Mouse (Mus musculus) right cerebral cortex, adult 18-20 months (tissue): ENCODE results near the gene Dlg2.

Experiments
- DNase-seq: peaks from one replicate; pipeline ENCODE4 v3.0.0; 2022; ENCODE audit warnings: mixed read lengths

Gene Dlg2

DNA sequence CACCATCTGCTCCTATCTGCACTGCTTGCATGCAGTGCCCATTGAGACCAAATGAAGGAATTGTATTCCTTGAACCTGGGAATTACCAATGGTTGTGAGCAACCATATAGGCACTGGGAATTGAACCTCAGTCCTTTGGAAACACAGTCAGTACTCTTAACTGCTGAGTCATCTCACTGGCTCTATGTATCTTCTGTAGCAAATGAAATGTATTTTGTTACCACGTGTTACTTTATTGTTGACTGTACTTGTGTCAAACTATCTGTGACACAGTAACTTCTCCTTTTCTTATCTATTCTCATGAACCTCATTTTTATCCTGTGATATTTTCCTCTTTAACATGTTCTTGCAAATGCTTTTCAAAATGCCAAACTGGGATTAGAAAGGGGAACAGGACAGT lies 1722.7 kb downstream of the Dlg2 start:
- DNase-seq, result no peak

DNA sequence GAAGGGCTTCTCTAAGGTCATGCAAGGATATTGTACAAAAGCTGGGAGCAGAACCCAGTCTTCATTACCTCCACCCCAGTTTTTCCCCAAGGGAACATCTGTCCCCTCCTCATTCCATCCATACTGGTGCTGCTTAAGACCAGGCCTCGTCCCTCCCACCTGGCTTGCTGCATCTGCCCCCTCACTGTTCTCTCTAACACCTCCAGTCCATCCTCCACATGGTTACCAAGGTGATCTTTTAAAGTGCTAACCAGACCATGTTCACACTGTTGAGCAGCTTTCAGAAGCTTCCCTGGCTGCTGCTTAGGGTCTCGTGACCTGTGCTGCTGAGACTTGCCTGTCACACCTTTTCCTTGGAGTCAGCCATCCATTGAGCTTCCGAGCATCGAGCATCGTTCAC lies 1734.2 kb downstream of the Dlg2 start:
- DNase-seq, result peak; percentile 45

DNA sequence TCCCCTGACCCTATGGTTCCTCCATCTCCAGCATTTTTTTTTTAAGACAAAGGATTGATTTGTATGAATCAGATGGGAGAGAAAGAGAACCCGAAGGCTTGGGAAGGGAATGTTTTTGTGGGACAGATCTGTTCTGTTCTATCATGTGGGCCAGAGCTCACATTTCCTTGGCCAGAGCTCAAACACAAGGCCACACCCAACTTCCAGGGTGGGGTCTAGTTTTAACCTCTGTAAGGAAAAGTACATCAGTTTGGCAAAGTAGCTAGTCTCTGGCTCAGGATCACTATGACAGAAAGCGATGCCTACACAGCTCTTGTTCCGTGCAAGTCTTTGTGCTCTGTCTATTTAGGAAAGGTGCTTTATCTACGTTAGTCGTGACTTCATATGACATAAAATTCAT lies 1737.3 kb downstream of the Dlg2 start:
- DNase-seq, result no peak

DNA sequence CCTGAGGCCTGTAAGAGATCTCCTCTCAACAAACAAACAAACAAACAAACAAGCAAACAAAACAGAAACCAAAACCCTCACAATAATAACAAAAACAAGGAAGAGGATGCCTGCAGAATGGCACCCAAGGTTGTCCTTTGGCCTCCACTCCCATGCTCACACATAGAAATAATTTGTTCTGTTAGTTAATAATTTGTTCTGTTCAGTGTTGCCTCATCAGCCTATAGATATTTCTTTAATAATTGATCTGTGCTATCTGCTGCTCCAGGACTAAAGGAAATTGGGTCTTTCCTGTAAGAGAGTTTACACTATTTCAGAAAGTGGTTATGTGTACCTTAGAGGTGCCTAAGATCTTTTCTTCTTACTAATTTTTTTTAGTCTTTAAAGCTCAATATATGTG lies 1741.7 kb downstream of the Dlg2 start:
- DNase-seq, result no peak

DNA sequence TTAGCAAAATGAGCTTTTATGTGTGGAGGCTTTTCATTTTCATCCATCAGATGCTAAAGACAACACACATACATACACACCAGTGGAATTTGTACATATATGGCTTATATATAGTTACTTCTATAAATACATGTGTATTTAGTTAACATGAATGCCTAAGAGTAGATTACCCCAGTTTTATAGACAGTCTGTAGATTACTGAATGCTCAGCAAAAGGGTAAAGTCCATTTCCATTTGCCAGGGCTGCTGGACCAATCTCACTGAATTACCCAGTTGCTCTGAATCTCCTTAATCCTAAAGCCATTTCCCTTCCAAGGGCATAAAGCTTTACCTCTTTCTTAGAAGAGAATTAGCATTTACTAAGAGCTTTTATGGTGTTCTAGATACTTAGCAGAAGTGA lies 1744.1 kb downstream of the Dlg2 start:
- DNase-seq, result no peak

DNA sequence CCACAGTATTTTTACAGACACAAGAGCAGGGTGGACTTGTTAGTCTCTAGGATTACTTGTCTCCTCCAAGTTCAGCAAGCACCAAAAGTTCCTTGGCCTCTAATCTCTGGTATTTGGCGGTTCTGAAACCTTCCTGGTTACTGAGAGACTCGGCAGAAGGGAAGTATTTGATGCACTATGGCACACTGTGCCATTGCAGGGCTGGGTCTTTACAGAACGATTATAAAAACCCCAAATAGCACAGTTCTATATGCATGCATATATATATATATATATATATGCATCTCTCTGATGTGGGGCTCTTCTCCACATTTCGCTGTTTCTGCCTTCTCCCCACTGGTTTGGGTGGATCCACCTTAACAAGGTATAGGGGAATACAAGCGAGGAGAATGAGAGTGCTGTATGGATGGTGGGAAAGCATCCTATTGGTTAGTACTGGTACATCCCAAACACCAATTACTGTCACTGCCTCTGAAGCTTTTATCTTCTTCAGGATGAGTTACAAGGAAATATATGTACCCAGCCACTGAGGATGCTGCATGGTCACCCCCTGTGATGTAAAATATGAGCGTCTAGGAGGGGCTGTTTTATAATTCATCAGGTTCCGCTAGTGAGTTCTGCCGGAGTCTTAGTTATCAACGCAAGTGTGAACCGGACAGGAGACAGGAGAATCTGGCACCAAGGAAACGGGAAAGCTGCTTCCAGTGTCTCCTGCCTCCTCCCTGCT lies 1758.2 kb downstream of the Dlg2 start:
- peak; percentile 32 for DNase-seq

DNA sequence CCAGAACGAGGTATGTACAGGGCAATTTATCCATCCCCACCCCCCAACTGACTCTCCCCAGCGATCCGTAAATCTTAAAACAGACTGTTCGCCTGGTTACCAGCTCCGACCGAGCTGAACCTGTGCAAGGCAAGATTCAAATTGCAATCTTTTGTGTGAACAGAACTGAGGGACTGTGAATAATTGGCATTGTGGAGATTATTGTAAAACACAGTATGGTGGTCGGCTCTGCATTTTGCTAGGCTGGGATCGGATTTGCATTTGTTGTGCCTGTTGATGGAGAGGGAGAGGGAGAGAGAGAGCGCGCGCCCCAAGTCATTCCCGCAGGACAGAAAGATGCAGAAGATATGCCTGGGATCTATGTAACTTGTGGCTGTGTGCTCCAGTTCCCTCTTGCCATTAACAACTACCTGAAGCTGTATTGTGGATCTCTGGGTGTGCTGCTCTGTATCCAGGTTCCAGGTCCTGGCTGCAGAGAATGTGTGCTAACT lies 1759.1 kb downstream of the Dlg2 start:
- DNase-seq, result no peak

DNA sequence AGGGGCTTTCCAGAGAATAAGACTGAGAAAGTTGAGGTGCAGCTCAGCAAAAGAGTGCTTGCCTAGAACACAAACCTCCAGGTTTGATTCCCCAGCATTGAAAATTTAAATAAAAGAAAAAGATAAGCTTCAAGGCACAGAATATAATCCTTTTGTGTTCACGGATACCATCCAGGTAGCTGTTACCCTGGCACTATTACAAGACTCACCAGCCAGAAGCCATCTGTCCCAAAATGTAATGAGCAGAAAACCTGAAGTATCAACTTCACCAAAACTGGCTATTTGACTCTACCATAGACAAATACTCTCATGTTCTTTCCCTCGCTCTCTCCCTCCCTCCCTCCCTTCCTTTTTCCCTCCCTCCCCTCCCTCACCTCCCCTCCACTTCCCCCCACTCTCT lies 1764.4 kb downstream of the Dlg2 start:
- no peak for DNase-seq

DNA sequence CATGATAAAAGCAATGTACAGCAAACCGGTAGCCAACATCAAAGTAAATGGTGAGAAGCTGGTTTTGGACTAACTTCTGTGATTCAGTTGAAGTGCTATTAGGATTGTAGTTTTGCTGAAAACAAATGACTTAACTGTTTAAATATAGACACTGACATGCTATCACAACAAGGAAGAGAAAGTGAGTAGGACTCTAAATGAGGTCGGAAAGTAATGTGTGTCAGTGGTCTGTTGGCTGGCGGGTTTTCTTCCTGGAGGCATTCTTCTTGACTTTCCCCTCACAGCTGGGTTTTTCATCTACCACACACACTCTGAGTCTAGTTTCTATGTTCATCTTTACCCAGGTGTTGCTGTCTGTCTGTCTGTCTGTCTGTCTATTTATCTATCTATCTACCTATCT lies 1771.1 kb downstream of the Dlg2 start:
- DNase-seq, result no peak

DNA sequence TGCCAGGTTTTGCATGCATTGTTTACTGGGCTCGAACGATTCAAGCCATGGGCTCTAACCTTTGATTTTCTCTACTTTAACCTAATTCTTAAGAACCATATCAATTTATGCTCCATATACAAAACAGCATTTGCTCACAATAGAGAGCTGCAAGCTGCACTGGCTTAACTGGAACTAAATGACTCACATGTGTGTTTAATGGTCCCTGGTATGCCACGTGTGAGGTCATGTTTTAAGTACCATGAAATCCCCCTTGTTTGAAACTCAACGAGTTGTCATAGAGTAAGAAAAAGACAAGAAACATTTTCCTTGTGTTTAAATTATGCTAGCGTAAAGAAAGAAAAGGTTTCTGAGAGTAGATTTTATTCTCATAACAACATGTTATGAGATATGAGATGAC lies 1772.1 kb downstream of the Dlg2 start:
- no peak for DNase-seq

DNA sequence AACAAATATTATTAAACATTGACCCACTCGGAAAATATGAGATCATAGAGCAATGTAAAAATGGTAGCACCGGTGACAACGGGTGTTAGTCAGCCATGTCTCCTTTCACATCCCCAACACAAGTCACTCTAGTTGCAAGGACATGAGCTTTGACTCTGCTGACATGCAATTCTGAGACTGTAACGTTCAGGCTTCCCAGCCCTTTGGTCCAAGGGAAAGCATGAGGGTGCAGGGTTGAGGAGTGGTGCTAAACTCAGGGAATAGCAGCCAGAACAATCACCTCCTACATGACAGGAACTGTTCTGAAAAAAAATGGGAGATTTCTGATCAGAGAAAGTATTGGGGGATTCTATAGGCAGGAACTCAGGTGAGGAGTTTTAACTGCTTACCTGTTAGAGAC lies 1781.7 kb downstream of the Dlg2 start:
- DNase-seq, result no peak

DNA sequence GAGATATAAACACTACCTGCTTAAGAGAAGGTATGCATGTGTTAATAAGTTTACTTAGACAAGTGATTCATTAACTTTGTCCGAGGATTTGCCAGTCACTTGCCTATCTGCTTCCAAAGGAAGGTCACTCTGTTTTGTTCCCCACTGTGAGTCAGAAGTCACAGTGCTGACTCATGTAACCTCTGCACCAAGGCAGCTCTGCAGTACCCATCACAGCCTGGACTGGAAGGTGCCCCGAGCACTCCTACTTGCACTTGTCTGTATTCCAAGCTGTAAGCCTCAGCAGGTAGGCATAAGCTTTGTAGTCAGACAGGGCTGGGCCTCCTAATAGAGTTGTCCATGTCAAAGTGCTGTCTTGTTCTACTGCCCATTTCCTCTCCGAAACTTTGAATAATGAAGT lies 1782.2 kb downstream of the Dlg2 start:
- no peak for DNase-seq

DNA sequence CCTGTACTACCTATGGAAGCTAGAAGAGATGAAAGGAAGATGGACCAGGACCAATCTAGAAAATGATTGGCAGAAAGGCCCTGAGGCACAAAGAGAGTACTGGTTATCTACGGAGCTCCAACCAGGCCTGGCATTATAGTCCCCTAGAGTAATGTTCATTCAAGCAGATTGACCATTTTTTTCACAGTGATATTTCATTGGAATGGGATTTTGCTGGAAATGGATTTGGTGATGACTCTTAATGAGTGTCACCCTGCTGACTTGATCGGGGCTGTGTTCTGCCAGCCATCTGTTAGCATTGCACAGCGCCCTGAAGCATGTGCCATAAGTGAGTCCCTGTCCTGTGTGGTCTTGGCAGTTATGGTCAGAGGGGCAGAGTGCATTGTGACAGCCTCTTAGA lies 1787.9 kb downstream of the Dlg2 start:
- DNase-seq, result no peak

DNA sequence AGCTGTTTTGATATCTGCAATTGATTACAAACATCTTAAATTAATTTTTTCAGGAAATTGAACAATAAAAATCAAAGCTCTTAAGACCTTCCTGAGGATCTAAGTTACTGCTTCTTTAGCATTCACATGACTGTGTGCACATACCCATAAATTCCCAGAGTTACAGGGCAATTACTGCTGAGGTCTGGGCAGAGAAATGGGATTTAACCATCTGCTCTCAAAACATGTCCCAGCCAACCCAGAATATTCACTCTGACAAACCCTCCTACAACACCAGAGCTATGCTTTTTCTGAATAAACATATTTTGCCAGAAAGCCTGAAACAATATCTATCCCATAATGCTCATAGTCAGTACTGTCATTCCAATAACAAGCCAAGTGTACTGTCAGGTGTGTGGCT lies 1788.5 kb downstream of the Dlg2 start:
- peak; percentile 21 for DNase-seq

DNA sequence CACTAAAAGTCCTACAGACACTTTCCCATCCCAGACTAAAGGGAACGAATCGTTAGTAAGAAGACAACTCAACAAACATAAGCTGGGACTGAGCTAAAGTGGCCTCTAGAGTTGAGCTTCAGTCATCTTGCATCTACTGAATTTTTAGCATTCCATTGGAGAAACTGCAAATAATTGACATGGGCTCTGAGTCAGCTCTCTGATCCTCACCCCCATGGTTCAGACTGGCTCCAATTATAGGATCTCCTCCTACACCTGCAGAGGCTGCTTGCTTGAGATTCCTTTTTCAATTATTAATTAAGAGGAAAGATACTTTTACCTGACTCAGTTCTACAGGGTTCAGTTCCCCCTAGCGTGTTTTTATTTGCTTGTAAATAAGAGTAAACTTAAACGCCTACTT lies 1798.9 kb downstream of the Dlg2 start:
- DNase-seq, result peak; percentile 25

DNA sequence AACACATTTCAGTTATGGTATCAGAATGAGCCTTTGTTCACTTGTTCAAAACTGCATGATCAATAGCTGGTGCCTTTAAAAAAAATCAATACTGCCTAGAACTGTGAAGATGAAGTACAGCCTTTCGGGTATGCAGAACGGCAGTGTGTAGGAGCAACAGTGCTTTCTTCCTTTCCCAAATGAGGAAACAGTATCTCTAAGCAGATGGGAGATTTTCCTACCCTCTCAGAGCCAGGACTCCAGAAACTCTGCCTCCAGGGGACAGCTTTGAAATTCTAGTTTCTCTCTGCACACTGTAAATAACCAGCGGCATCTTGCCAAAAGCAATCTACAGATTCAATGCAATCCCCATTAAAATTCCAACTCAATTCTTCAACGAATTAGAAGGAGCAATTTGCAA lies 1801.2 kb downstream of the Dlg2 start:
- DNase-seq, result peak; percentile 54

DNA sequence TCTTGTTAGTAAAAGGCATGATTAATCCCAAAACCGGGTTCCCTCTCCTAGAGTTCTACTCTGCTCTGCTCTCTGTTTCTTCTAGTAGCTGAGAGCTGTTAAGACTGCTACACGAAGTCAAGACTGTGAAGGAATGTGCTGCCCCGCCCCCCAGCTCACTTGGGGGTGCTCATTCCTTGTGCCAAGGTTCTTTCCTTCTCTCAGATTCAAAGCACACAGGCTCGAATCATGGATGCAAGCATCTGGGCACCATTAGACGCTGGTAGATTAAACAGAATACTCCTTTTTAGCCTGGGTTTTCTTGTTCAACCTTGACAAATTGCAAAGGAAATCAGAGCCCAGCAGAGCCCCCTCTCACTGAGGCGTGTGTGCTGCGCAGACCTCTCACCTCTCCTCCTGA lies 1804.5 kb downstream of the Dlg2 start:
- DNase-seq, result no peak

DNA sequence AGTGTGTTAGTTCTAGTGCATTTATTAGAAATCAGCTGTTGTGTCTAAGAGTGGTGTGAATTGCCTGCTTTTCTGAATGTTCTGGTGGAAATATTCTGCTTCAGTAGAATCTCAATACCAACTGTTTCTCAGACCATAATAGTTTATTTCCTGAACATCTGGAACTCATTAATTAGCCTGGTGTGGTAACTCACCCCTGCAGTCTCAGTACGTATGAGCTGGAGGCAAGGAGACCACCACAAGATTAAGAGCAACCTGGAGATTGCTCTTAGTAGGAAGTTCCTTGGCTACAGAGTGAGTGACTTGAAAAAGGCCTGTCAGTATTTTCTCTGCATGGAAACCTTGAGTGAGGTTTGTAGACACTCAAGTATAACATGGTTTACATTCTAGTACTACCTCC lies 1810.6 kb downstream of the Dlg2 start:
- no peak for DNase-seq

DNA sequence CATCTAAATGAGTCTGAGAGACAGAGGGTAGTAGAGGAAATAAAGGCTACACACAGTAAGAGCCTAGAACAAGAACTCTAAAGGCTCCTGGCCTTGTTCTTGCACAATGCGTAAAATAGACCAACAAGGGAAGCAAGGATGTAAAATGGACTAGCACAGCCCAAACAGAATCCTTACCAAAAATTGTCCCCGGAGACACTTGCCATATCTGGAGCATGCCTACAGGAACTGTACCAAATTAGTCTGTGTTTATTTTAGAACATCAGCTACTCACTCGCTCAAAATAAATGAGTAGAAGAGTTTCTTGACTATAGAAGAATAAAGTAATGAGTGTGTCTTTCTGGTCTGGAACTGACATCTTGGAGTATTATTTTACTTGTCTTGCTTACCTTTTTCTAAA lies 1812.3 kb downstream of the Dlg2 start:
- peak; percentile 18 for DNase-seq

DNA sequence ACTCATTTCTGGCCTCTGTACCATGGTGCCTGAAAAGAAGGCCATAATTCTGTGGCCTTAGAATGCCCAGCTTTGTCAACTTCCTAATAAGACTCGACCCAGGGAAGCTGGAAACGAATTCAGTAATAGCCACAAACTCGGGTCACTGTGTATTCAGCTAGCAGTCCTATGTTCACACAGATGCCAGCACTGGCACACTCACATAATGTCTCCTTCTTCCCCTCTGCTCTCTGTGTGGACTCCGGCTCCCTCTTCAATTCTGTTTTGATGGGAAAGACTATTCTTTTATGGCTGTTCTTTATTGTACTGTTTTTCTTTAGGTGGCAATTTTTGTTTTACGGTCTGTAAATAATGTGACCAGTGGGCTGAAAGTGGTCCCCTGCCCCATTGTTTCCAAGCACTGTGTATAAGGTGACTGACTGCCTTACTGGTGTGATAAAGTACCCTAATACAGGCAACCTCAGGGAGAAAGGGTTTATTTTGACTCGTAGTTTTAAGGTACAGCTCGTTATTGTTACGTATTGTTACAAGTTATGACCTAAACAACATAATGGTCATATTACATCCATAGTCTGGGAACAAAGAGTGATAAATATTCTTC lies 1816.5 kb downstream of the Dlg2 start:
- no peak for DNase-seq

DNA sequence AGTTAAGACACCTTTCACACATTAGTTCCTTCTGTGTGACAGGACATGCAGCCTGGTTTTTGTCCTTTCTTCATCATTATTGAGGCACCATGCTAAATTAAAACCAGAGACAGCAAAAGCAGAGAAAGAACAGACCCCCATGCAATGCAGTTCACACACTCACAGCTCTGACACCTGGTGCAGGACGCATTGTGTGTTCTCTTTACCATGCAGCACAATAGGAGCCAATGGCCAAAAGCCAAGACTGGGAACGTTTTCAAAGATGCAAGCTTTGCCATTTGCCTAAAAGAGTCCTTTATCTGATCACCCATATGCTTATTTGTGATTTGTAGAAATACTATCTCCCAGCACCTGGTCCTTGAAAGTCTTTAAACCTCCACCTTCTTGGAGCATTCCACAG lies 1824.6 kb downstream of the Dlg2 start:
- no peak for DNase-seq

DNA sequence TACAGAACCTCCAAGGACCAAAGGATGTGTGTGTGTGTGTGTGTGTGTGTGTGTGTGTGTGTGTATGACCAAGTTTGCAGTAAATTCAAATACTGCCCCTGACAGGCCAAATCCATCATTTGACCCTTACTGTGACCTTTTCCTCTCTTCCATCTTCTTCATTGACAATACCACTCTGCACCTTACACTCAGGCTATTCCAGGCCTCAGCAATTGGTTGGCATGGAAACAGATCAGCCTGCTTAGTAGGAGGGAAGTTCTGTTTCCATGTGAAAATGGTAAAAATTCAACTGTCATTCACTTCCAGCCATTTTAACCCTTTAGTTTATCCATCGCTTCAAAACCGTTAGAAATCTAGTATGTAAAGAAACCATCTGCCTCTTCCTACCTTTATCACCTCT lies 1831.2 kb downstream of the Dlg2 start:
- no peak for DNase-seq

DNA sequence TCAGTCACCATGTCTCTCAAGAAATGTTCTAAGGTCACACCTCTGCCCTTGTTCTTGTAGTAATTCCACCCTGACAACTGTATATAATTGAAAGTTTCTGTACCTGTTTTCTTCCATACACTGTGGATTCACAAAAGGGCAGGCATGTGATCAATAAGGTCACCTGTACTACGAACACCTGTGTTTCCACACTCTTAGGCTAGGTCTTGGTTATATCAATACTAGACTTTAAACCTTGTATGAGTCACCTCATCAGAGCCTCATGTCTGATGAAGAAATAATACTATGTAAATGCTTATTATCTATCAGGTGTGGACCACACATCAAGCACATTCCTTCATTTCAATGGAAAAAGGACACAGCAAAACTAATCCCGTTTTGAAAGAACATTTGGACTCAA lies 1831.7 kb downstream of the Dlg2 start:
- DNase-seq, result no peak

DNA sequence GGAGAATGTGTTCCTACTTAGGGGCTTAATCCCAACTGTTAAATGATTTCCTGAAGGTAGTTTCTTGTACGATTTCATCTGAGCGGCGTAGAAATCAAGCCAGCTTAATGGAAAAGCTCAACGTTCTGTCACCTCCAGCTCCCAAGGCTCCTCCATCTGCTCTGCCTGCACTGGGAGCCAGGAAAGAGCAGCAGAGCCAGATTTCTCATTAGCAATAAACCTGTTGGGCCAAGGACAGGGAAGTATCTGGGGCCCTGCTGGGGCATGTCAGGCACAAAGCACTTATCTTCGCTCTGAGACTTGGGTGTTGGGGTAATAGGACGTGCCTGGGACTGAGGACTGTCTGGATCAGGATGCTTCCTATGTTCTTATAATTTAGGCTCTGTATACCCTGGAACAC lies 1839.9 kb downstream of the Dlg2 start:
- DNase-seq, result no peak

DNA sequence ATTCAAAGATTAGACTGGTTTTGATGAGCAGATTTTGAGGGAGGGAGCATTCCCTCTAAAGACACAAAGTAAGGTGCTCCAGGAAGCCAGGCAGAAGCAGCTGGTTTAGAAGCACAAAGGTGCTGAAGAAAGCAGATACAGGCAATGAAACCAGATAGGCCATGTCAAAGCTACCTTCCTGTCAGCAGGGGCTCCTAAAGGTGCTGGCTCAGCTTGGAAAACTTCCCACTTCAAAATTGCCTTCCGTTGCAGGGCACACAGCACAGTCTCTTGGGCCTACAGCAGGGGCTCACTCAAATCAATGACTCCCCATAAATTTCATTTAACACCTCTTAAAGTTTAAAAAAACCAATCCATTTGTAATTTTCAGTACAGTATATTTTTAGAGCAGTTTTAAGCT lies 1843.0 kb downstream of the Dlg2 start:
- no peak for DNase-seq
